Mouse (Mus musculus) CH12.LX (cell line): ENCODE measurements around the gene Ttpal.

Source experiments
- BHLHE40 ChIP-seq: IDR thresholded peaks from 2 replicates; pipeline ENCODE4 v1.6.1; 2011; ENCODE audit warnings: mild to moderate bottlenecking, low read depth, low read length, improper control_type of control experiment
- CHD2 ChIP-seq: IDR thresholded peaks from 2 replicates; pipeline ENCODE4 v1.6.1; 2011; ENCODE audit warnings: low read length, improper control_type of control experiment
- CTCF ChIP-seq, 2 experiments: IDR thresholded peaks in 1 of 2; conservative IDR thresholded peaks in 1 of 2; 2 replicates each; pipeline ENCODE4 v1.5.1; 2011 to 2012; ENCODE audit warnings: low read depth in 2 of 2, low read length in 2 of 2, improper control_type of control experiment in 1 of 2, inconsistent platforms in 1 of 2, mild to moderate bottlenecking in 1 of 2, moderate library complexity in 1 of 2
- MXI1 ChIP-seq: IDR thresholded peaks from 2 replicates; pipeline ENCODE4 v1.6.1; 2011; ENCODE audit warnings: mild to moderate bottlenecking, low read depth, low read length, improper control_type of control experiment
- POLR2A ChIP-seq: IDR thresholded peaks from 2 replicates; pipeline ENCODE4 v1.6.1; 2011; ENCODE audit warnings: low read depth, mild to moderate bottlenecking, improper control_type of control experiment, low read length
- POLR2AphosphoS2 ChIP-seq: IDR thresholded peaks from 2 replicates; pipeline ENCODE4 v1.6.1; 2011; ENCODE audit warnings: low read depth, low read length, improper control_type of control experiment
- SMC3 ChIP-seq: IDR thresholded peaks from 2 replicates; pipeline ENCODE4 v1.6.1; 2011; ENCODE audit warnings: low read depth, low read length, improper control_type of control experiment
- USF1 ChIP-seq: IDR thresholded peaks from 2 replicates; pipeline ENCODE4 v1.6.1; 2014; ENCODE audit warnings: low read depth, mild to moderate bottlenecking, inconsistent platforms, low read length, improper control_type of control experiment

- no peak for TF ChIP-seq CHD2
- no peak for TF ChIP-seq CTCF (conservative IDR thresholded peaks at IDR 0.05 in 1 of 2, IDR thresholded peaks at IDR 0.05 in 1 of 2; ENCODE audit: low read depth in 2 of 2, low read length in 2 of 2)
- no peak for TF ChIP-seq POLR2A
- no peak for TF ChIP-seq USF1
- no peak for TF ChIP-seq MXI1
- TF ChIP-seq POLR2AphosphoS2 = no peak
- TF ChIP-seq BHLHE40 = no peak
- no peak for TF ChIP-seq SMC3
These were observed 8.4 kb upstream of the Ttpal start for GRCm38 (mm10) chr2:163593636-163594282.
